Mouse (Mus musculus) hindbrain, embryonic 14.5 days (tissue): Measurements from ENCODE around the gene Kcnq2. TPM values are rescaled to one million over a fixed set of nuclear protein-coding genes. Genes with fewer than 3 reads are reported as not detected.

ENCODE experiments used
- ATAC-seq: fragments of 200-750 bp; cut with Nextera tagmentation; 2 replicates; pipeline ENCODE4 v1.8.0; 2017; ENCODE audit warnings: moderate number of reproducible peaks, mild to moderate bottlenecking, moderate TSS enrichment, moderate library complexity; ENCODE audit not compliant: low FRiP score
- DNase-seq: peaks from one replicate; pipeline ENCODE4 v3.0.0-alpha.2; 2015; ENCODE audit warnings: low spot score
- H3K27ac ChIP-seq: fragments of 300-500 bp; sonication (generic); 2 replicates; pipeline ENCODE4 v1.5.1; 2014; ENCODE audit warnings: mild to moderate bottlenecking, moderate library complexity
- H3K27me3 ChIP-seq: fragments of 300-500 bp; sonication (generic); 2 replicates; pipeline ENCODE4 v1.6.1; 2014; ENCODE audit warnings: mild to moderate bottlenecking, low read length, mixed read lengths; ENCODE audit not compliant: control insufficient read depth, insufficient read depth
- H3K36me3 ChIP-seq: fragments of 300-500 bp; sonication (generic); replicated peaks from 2 replicates; pipeline ENCODE4 v1.6.1; 2014; ENCODE audit not compliant: control insufficient read depth, insufficient read depth
- H3K4me1 ChIP-seq: fragments of 300-500 bp; sonication (generic); replicated peaks from 2 replicates; pipeline ENCODE4 v1.6.1; 2014; ENCODE audit warnings: antibody characterized with exemption, low read length, mixed read lengths; ENCODE audit not compliant: control insufficient read depth, insufficient read depth
- H3K4me2 ChIP-seq: fragments of 300-500 bp; sonication (generic); replicated peaks from 2 replicates; pipeline ENCODE4 v1.6.1; 2014; ENCODE audit warnings: mild to moderate bottlenecking, moderate library complexity
- H3K4me3 ChIP-seq: fragments of 300-500 bp; sonication (generic); replicated peaks from 2 replicates; pipeline ENCODE4 v1.5.1; 2014; ENCODE audit warnings: mild to moderate bottlenecking, low read length
- H3K9ac ChIP-seq: fragments of 300-500 bp; sonication (generic); 2 replicates; pipeline ENCODE4 v1.6.1; 2014
- H3K9me3 ChIP-seq: fragments of 300-500 bp; sonication (generic); 2 replicates; pipeline ENCODE4 v1.6.1; 2016; ENCODE audit warnings: low read length; ENCODE audit not compliant: control insufficient read depth
- WGBS: fragments of 180-500 bp; shearing (Covaris S2); extraction: QIAGEN DNeasy Blood & Tissue Kit; methylation state at CpG from one replicate; pipeline ENCODE4 v1.1.7; 2014; 5-methylcytosine and 5-hydroxymethylcytosine counted together
- polyA plus RNA-seq: library from polyadenylated mRNA; unstranded; fragments of >200 nt; fragmentation: Nextera tagmentation; extraction: Ambion mirVana; gene quantifications from 2 replicates; pipeline ENCODE4 v1.2.1, GENCODE M21; 2014

The Kcnq2 gene
- polyA plus RNA-seq, 1 experiment from 2014 or later: 55.9 TPM

- Histone ChIP-seq H3K4me2 (no peak overlapping the region), H3K4me3 (no peak overlapping the region), H3K36me3 (no peaks in the 10 kb centered on the region), H3K9me3 (no peaks in the 10 kb centered on the region), H3K9ac (no peak overlapping the region), H3K4me1 (peaks cover 3% of the 10 kb centered on the region; the same call in 1 of the 2 replicates), H3K27me3 (peaks cover 20% of the 10 kb centered on the region; the same call in 1 of the 2 replicates), H3K27ac (no peak overlapping the region)
- ATAC-seq (no peak), DNase-seq (no peak)
- 89% methylated on average over 5 of the region's 5 CpGs for WGBS
Observed at GRCm38 (mm10) chr2:181139641-181140193, 4.6 kb upstream of the Kcnq2 start.

GRCm38 (mm10) chr2:181136934-181137333 lies 1.8 kb upstream of the Kcnq2 start:
- Histone ChIP-seq H3K4me3 (no peak overlapping the region), H3K27ac (no peak overlapping the region), H3K4me2 (no peak overlapping the region), H3K4me1 (peaks cover 20% of the 10 kb centered on the region), H3K9me3 (no peaks in the 10 kb centered on the region), H3K27me3 (peaks cover 20% of the 10 kb centered on the region; the same call in 1 of the 2 replicates), H3K9ac (no peak overlapping the region), H3K36me3 (no peaks in the 10 kb centered on the region)
- WGBS: 6% methylated on average over 6 of the region's 6 CpGs
- DNase-seq: no peak
- ATAC-seq: no peak

GRCm38 (mm10) chr2:181135446-181135818 lies 332 bp upstream of the Kcnq2 start:
- ATAC-seq: peak; percentile 29; the same call in 1 of the 2 replicates
- H3K4me1 ChIP-seq: peaks cover 35% of the 10 kb centered on the region
- 4% methylated on average over 4 of the region's 4 CpGs for WGBS
- H3K36me3 ChIP-seq: no peaks in the 10 kb centered on the region
- H3K27ac ChIP-seq: peak overlapping the region; percentile 96
- peak overlapping the region; percentile 85 for H3K4me3 ChIP-seq
- H3K9ac ChIP-seq: peak overlapping the region; percentile 96
- DNase-seq: no peak
- no peaks in the 10 kb centered on the region for H3K9me3 ChIP-seq
- peak overlapping the region; percentile 80 for H3K4me2 ChIP-seq
- H3K27me3 ChIP-seq: peaks cover 20% of the 10 kb centered on the region; the same call in 1 of the 2 replicates

GRCm38 (mm10) chr2:181133837-181134590 lies 1.1 kb downstream of the Kcnq2 start:
- 7% methylated on average over 21 of the region's 22 CpGs for WGBS
- peak; percentile 57 for DNase-seq
- no peaks in the 10 kb centered on the region for H3K9me3 ChIP-seq

GRCm38 (mm10) chr2:181130245-181130644 lies 4.9 kb downstream of the Kcnq2 start:
- no peak overlapping the region for H3K27ac ChIP-seq
- H3K4me3 ChIP-seq: no peak overlapping the region
- no peaks in the 10 kb centered on the region for H3K9me3 ChIP-seq
- H3K36me3 ChIP-seq: no peaks in the 10 kb centered on the region
- 58% methylated on average over 4 of the region's 4 CpGs for WGBS
- 0 out of 2 replicates have a peak overlapping the region, but pooled peaks have one; percentile 10 for H3K9ac ChIP-seq
- H3K27me3 ChIP-seq: no peaks in the 10 kb centered on the region
- ATAC-seq: no peak
- DNase-seq: no peak
- peaks cover 41% of the 10 kb centered on the region for H3K4me1 ChIP-seq
- H3K4me2 ChIP-seq: no peak overlapping the region; the same call in 1 of the 2 replicates

More at GRCm38 (mm10) chr2:181133837-181134590, 1.1 kb downstream of the Kcnq2 start:
- H3K9ac ChIP-seq: peak overlapping the region; percentile 96
- H3K27me3 ChIP-seq: peaks cover 20% of the 10 kb centered on the region; the same call in 1 of the 2 replicates
- peak overlapping the region; percentile 96 for H3K27ac ChIP-seq
- peak overlapping the region; percentile 80 for H3K4me2 ChIP-seq
- H3K4me1 ChIP-seq: peaks cover 44% of the 10 kb centered on the region
- ATAC-seq: peak; percentile 87
- no peaks in the 10 kb centered on the region for H3K36me3 ChIP-seq
- H3K4me3 ChIP-seq: peak overlapping the region; percentile 85

- no peaks in the 10 kb centered on the region for H3K36me3 ChIP-seq
- DNase-seq: no peak
- no peak for ATAC-seq
- 77% methylated on average over 4 of the region's 4 CpGs for WGBS
- no peak overlapping the region for H3K4me2 ChIP-seq
- peaks cover 41% of the 10 kb centered on the region for H3K4me1 ChIP-seq
- H3K9ac ChIP-seq: no peak overlapping the region
- no peaks in the 10 kb centered on the region for H3K9me3 ChIP-seq
- no peak overlapping the region for H3K27ac ChIP-seq
- no peaks in the 10 kb centered on the region for H3K27me3 ChIP-seq
- no peak overlapping the region for H3K4me3 ChIP-seq
Observed at GRCm38 (mm10) chr2:181128963-181129362, 6.1 kb downstream of the Kcnq2 start.

GRCm38 (mm10) chr2:181127786-181128185 lies 7.3 kb downstream of the Kcnq2 start:
- ATAC-seq: no peak
- H3K27ac ChIP-seq: no peak overlapping the region
- no peak overlapping the region for H3K4me3 ChIP-seq
- no peak for DNase-seq
- H3K4me2 ChIP-seq: no peak overlapping the region
- no peaks in the 10 kb centered on the region for H3K9me3 ChIP-seq
- H3K27me3 ChIP-seq: no peaks in the 10 kb centered on the region
- 30% methylated on average over 3 of the region's 3 CpGs for WGBS
- H3K9ac ChIP-seq: no peak overlapping the region
- no peaks in the 10 kb centered on the region for H3K36me3 ChIP-seq
- H3K4me1 ChIP-seq: peaks cover 36% of the 10 kb centered on the region

GRCm38 (mm10) chr2:181125726-181126455 lies 9.2 kb downstream of the Kcnq2 start:
- DNase-seq: no peak

GRCm38 (mm10) chr2:181122642-181123041 lies 12.5 kb downstream of the Kcnq2 start:
- H3K9ac ChIP-seq: no peak overlapping the region
- H3K4me1 ChIP-seq: peaks cover 45% of the 10 kb centered on the region
- H3K27ac ChIP-seq: peak overlapping the region; percentile 61
- H3K27me3 ChIP-seq: no peaks in the 10 kb centered on the region
- H3K9me3 ChIP-seq: no peaks in the 10 kb centered on the region
- H3K36me3 ChIP-seq: no peaks in the 10 kb centered on the region
- DNase-seq: no peak
- H3K4me3 ChIP-seq: no peak overlapping the region
- ATAC-seq: no peak
- H3K4me2 ChIP-seq: no peak overlapping the region

More at GRCm38 (mm10) chr2:181125726-181126455, 9.2 kb downstream of the Kcnq2 start:
- no peaks in the 10 kb centered on the region for H3K27me3 ChIP-seq
- peaks cover 35% of the 10 kb centered on the region for H3K4me1 ChIP-seq
- WGBS: 56% methylated on average over 7 of the region's 7 CpGs
- no peak for ATAC-seq
- no peaks in the 10 kb centered on the region for H3K9me3 ChIP-seq
- H3K36me3 ChIP-seq: no peaks in the 10 kb centered on the region
- H3K27ac ChIP-seq: no peak overlapping the region
- no peak overlapping the region for H3K9ac ChIP-seq
- H3K4me2 ChIP-seq: no peak overlapping the region
- H3K4me3 ChIP-seq: no peak overlapping the region
